Mouse (Mus musculus) hindbrain, embryonic 11.5 days (tissue): Measurements from ENCODE around the gene 4931428F04Rik. TPM values are rescaled to one million over a fixed set of nuclear protein-coding genes. Genes with fewer than 3 reads are reported as not detected.

Source experiments
- ATAC-seq: fragments of 200-750 bp; cut with Nextera tagmentation; 2 replicates; pipeline ENCODE4 v1.8.0; 2017; ENCODE audit warnings: mild to moderate bottlenecking, moderate TSS enrichment, moderate library complexity; ENCODE audit not compliant: low FRiP score
- DNase-seq: peaks from one replicate; pipeline ENCODE4 v3.0.0-alpha.2; 2015; ENCODE audit warnings: low spot score
- H3K27ac ChIP-seq: fragments of 300-500 bp; sonication (generic); 2 replicates; pipeline ENCODE4 v1.5.1; 2014; ENCODE audit warnings: mild to moderate bottlenecking, low read depth, low read length
- H3K27me3 ChIP-seq: fragments of 300-500 bp; sonication (generic); 2 replicates; pipeline ENCODE4 v1.6.1; 2014; ENCODE audit warnings: mild to moderate bottlenecking, low read length, moderate library complexity, mixed read lengths; ENCODE audit not compliant: control insufficient read depth, insufficient read depth
- H3K36me3 ChIP-seq: fragments of 300-500 bp; sonication (generic); 2 replicates; pipeline ENCODE4 v1.6.1; 2014; ENCODE audit warnings: mild to moderate bottlenecking, low read length, moderate library complexity, mixed read lengths; ENCODE audit not compliant: control insufficient read depth, insufficient read depth
- H3K4me1 ChIP-seq: fragments of 300-500 bp; sonication (generic); replicated peaks from 2 replicates; pipeline ENCODE4 v1.6.1; 2014; ENCODE audit warnings: low read length, mixed read lengths; ENCODE audit not compliant: control insufficient read depth, insufficient read depth
- H3K4me2 ChIP-seq: fragments of 300-500 bp; sonication (generic); replicated peaks from 2 replicates; pipeline ENCODE4 v1.6.1; 2014; ENCODE audit warnings: mild to moderate bottlenecking, low read depth, low read length
- H3K4me3 ChIP-seq: fragments of 300-500 bp; sonication (generic); 2 replicates; pipeline ENCODE4 v1.5.1; 2014; ENCODE audit warnings: low read depth, low read length
- H3K9ac ChIP-seq: fragments of 300-500 bp; sonication (generic); 2 replicates; pipeline ENCODE4 v1.6.1; 2014; ENCODE audit warnings: low read depth, low read length
- H3K9me3 ChIP-seq: fragments of 300-500 bp; sonication (generic); 2 replicates; pipeline ENCODE4 v1.6.1; 2016; ENCODE audit warnings: low read length; ENCODE audit not compliant: control insufficient read depth
- WGBS: fragments of 180-500 bp; shearing (Covaris S2); extraction: QIAGEN DNeasy Blood & Tissue Kit; methylation state at CpG from one replicate; pipeline ENCODE4 v1.1.7; 2014; 5-methylcytosine and 5-hydroxymethylcytosine counted together
- polyA plus RNA-seq: library from polyadenylated mRNA; unstranded; fragments of >200 nt; fragmentation: Nextera tagmentation; extraction: Ambion mirVana; gene quantifications from 2 replicates; pipeline ENCODE4 v1.2.1, GENCODE M21; 2014

Gene 4931428F04Rik
- polyA plus RNA-seq, result 31.7 and 40.2 TPM in 2 replicates

DNA sequence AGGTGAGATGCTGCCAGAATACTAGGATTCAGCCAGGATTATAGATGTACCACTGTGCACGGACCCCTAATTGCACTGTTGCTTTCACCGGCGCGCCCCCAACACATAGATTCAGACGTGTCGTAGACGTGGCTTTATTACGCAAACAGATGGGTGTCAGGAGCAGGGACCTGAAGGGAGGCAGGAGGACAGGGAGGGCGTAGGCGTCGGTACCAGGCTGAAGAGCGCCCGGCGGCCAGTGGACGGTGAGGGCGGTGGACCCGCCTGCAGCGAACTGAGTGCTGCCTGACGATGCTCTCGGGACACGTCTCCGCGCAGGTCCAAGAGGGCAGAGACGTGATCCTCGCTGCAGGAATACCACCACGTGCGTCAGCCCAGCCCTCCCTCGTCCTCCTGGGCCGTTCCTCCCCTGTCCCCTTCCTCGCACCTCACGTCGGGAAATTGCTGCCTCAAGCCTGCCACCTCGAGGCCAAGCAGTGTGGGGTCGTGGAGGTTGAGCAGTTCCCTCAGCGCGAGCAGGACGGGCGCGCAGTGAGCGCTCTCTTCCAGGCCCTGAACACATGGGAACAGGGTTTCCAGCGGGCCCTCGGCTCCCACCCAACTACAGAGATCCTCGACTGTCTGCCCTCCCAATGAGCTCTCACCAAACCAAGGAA lies at the start of gene 4931428F04Rik:
4931428F04Rik (minus strand) TSS at position 60 of the 656 bp plus-strand sequence.
- H3K4me3 ChIP-seq, result peak within 1 kb of the TSS; percentile 51
- peak within 1 kb of the TSS; percentile 69 for H3K9ac ChIP-seq
- ATAC-seq (peak; percentile 38), DNase-seq (peak; percentile 73)
- 2% methylated on average over 43 of the region's 43 CpGs for whole genome bisulfite sequencing
- H3K9me3 ChIP-seq, result no peaks in the 10 kb centered on the region
- peak within 1 kb of the TSS; percentile 72 for H3K4me2 ChIP-seq
- peak within 1 kb of the TSS; percentile 89 for H3K27ac ChIP-seq
- no peaks in the 10 kb centered on the region for H3K36me3 ChIP-seq
- peaks cover 11% of the 10 kb centered on the region for H3K27me3 ChIP-seq
- H3K4me1 ChIP-seq, result peaks cover 16% of the 10 kb centered on the region; the same call in 1 of the 2 replicates

GRCm38 (mm10) chr8:105338992-105339391 lies 49.3 kb upstream of the 4931428F04Rik start:
- Histone ChIP-seq H3K4me3 (no peak overlapping the region), H3K9me3 (no peaks in the 10 kb centered on the region), H3K36me3 (no peaks in the 10 kb centered on the region), H3K27me3 (no peaks in the 10 kb centered on the region), H3K27ac (no peak overlapping the region), H3K4me2 (no peak overlapping the region), H3K4me1 (no peaks in the 10 kb centered on the region), H3K9ac (no peak overlapping the region)
- DNase-seq (no peak), ATAC-seq (no peak)
- 69% methylated on average over 4 of the region's 4 CpGs for WGBS

DNA sequence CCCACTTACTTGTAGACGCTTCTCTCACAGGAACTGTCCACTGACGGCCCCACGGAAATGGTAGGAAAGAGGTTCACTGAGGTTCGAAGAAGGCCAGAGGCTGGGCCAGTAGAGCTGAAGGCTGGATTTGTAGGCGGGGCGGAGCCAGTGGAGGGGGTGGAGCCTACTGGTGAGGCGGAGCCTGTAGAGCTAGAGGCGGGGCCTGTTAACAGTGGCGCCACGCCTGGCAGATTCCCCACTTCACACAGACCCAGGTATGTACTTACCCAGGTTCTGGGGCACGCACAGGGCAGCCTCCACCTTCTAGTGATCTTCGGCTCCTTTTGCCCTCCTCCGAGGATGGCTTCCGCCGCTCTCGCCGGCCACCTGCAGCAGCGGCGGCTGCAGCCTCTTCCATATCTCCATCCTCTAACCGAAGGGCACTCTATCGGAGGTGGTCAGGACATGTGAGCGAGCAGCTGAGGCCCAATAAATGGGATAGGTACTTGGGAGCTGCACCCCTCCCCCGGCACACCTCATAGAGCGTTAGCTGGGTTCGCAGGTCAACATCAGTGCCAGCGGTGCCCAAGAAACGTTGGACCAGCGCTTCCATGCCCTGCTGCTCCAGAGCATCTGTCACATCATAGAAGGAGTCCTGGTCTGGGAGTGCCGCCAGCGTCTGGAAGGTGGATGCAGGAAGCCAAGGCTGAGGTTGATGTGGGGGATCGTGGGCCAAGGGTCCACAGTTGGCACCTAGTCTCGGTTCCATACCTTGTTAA lies 46.9 kb upstream of the 4931428F04Rik start:
- WGBS, result 49% methylated on average over 32 of the region's 32 CpGs
- H3K27ac ChIP-seq, result no peak overlapping the region
- no peaks in the 10 kb centered on the region for H3K36me3 ChIP-seq
- no peaks in the 10 kb centered on the region for H3K4me1 ChIP-seq
- DNase-seq, result peak; percentile 30
- peak; percentile 52 for ATAC-seq
- H3K4me2 ChIP-seq, result no peak overlapping the region
- no peaks in the 10 kb centered on the region for H3K27me3 ChIP-seq
- no peaks in the 10 kb centered on the region for H3K9me3 ChIP-seq
- no peak overlapping the region for H3K9ac ChIP-seq
- H3K4me3 ChIP-seq, result no peak overlapping the region

- WGBS, result 79% methylated on average over 2 of the region's 2 CpGs
These were observed 42.9 kb upstream of the 4931428F04Rik start for GRCm38 (mm10) chr8:105332523-105332922.

GRCm38 (mm10) chr8:105331931-105332330 lies 42.3 kb upstream of the 4931428F04Rik start:
- no peaks in the 10 kb centered on the region for H3K9me3 ChIP-seq
- no peak overlapping the region for H3K4me2 ChIP-seq
- H3K4me1 ChIP-seq, result peaks cover 6% of the 10 kb centered on the region; the same call in 1 of the 2 replicates
- H3K27ac ChIP-seq, result no peak overlapping the region
- no peak for DNase-seq
- peaks cover 4% of the 10 kb centered on the region; the same call in 1 of the 2 replicates for H3K36me3 ChIP-seq
- H3K4me3 ChIP-seq, result no peak overlapping the region
- no peak overlapping the region for H3K9ac ChIP-seq
- no peaks in the 10 kb centered on the region for H3K27me3 ChIP-seq
- WGBS, result 96% methylated on average over 9 of the region's 9 CpGs
- ATAC-seq, result no peak

More at GRCm38 (mm10) chr8:105332523-105332922, 42.9 kb upstream of the 4931428F04Rik start:
- ATAC-seq (no peak), DNase-seq (no peak)
- H3K36me3 ChIP-seq, result peaks cover 4% of the 10 kb centered on the region; the same call in 1 of the 2 replicates
- no peak overlapping the region for H3K4me2 ChIP-seq
- H3K4me3 ChIP-seq, result no peak overlapping the region
- H3K4me1 ChIP-seq, result peaks cover under 1% of the 10 kb centered on the region; the same call in 1 of the 2 replicates
- H3K9me3 ChIP-seq, result no peaks in the 10 kb centered on the region
- H3K9ac ChIP-seq, result no peak overlapping the region
- H3K27me3 ChIP-seq, result no peaks in the 10 kb centered on the region
- no peak overlapping the region for H3K27ac ChIP-seq

- Histone ChIP-seq H3K36me3 (peaks cover 4% of the 10 kb centered on the region; the same call in 1 of the 2 replicates), H3K9me3 (no peaks in the 10 kb centered on the region), H3K4me3 (no peak overlapping the region), H3K27me3 (no peaks in the 10 kb centered on the region), H3K27ac (no peak overlapping the region), H3K4me2 (no peak overlapping the region), H3K4me1 (peaks cover 6% of the 10 kb centered on the region; the same call in 1 of the 2 replicates), H3K9ac (no peak overlapping the region)
- DNase-seq (no peak), ATAC-seq (no peak)
- 96% methylated on average over 22 of the region's 22 CpGs for WGBS
These were observed 41.8 kb upstream of the 4931428F04Rik start for GRCm38 (mm10) chr8:105331469-105331868.

GRCm38 (mm10) chr8:105330325-105330724 lies 40.7 kb upstream of the 4931428F04Rik start:
- Histone ChIP-seq H3K9ac (no peak overlapping the region), H3K9me3 (no peaks in the 10 kb centered on the region), H3K4me1 (peaks cover 6% of the 10 kb centered on the region; the same call in 1 of the 2 replicates), H3K27ac (no peak overlapping the region), H3K4me2 (no peak overlapping the region), H3K4me3 (no peak overlapping the region), H3K27me3 (no peaks in the 10 kb centered on the region), H3K36me3 (peaks cover 4% of the 10 kb centered on the region; the same call in 1 of the 2 replicates)
- ATAC-seq (no peak), DNase-seq (no peak)
- 98% methylated on average over 12 of the region's 12 CpGs for WGBS

GRCm38 (mm10) chr8:105326968-105327367 lies 37.3 kb upstream of the 4931428F04Rik start:
- Histone ChIP-seq H3K4me1 (peaks cover 6% of the 10 kb centered on the region; the same call in 1 of the 2 replicates), H3K4me2 (peak overlapping the region; percentile 83), H3K27ac (no peak overlapping the region), H3K36me3 (peaks cover 4% of the 10 kb centered on the region; the same call in 1 of the 2 replicates), H3K9me3 (no peaks in the 10 kb centered on the region), H3K9ac (peak overlapping the region; percentile 63), H3K27me3 (no peaks in the 10 kb centered on the region), H3K4me3 (peak overlapping the region; percentile 64)
- no peak for ATAC-seq
- no peak for DNase-seq
- 49% methylated on average over 6 of the region's 6 CpGs for WGBS
